Mouse (Mus musculus) heart, embryonic 13.5 days (tissue): Measurements from ENCODE around the gene Ifna9. TPM values are rescaled to one million over a fixed set of nuclear protein-coding genes. Genes with fewer than 3 reads are reported as not detected.
"Not testable (repeated sequence)": the region's sequence is repeated elsewhere in the genome, so short reads cannot be mapped to it uniquely, and the experiment has no call there.

Experiments
- ATAC-seq: fragments of 200-750 bp; cut with Nextera tagmentation; 2 replicates; pipeline ENCODE4 v1.8.0; 2017; ENCODE audit warnings: moderate TSS enrichment; ENCODE audit not compliant: insufficient number of reproducible peaks, low FRiP score, low TSS enrichment; ENCODE audit errors: extremely low read depth
- H3K27ac ChIP-seq: fragments of 300-500 bp; sonication (generic); replicated peaks from 2 replicates; pipeline ENCODE4 v1.5.1; 2015; ENCODE audit warnings: moderate library complexity, mild to moderate bottlenecking, inconsistent platforms
- H3K27me3 ChIP-seq: fragments of 300-500 bp; sonication (generic); replicated peaks from 2 replicates; pipeline ENCODE4 v1.6.1; 2015; ENCODE audit warnings: mild to moderate bottlenecking, inconsistent platforms
- H3K36me3 ChIP-seq: fragments of 300-500 bp; sonication (generic); 2 replicates; pipeline ENCODE4 v1.6.1; 2015; ENCODE audit warnings: mild to moderate bottlenecking, inconsistent platforms
- H3K4me1 ChIP-seq: fragments of 300-500 bp; sonication (generic); 2 replicates; pipeline ENCODE4 v1.6.1; 2015; ENCODE audit warnings: inconsistent platforms
- H3K4me2 ChIP-seq: fragments of 300-500 bp; sonication (generic); 2 replicates; pipeline ENCODE4 v1.6.1; 2015; ENCODE audit warnings: inconsistent platforms, mild to moderate bottlenecking, moderate library complexity
- H3K4me3 ChIP-seq: fragments of 300-500 bp; sonication (generic); 2 replicates; pipeline ENCODE4 v1.5.1; 2015; ENCODE audit warnings: moderate library complexity, mild to moderate bottlenecking, inconsistent platforms
- H3K9ac ChIP-seq: fragments of 300-500 bp; sonication (generic); 2 replicates; pipeline ENCODE4 v1.6.1; 2015; ENCODE audit warnings: inconsistent platforms, mild to moderate bottlenecking, moderate library complexity
- H3K9me3 ChIP-seq: fragments of 300-500 bp; sonication (generic); 2 replicates; pipeline ENCODE4 v1.6.1; 2016; ENCODE audit warnings: inconsistent platforms
- WGBS: fragments of 180-500 bp; shearing (Covaris S2); methylation state at CpG from one replicate; pipeline ENCODE4 v1.1.7; 2015; ENCODE audit warnings: mixed read lengths; 5-methylcytosine and 5-hydroxymethylcytosine counted together
- polyA plus RNA-seq: library from polyadenylated mRNA; unstranded; fragments of >200 nt; fragmentation: Nextera tagmentation; extraction: Ambion mirVana; gene quantifications from 2 replicates; pipeline ENCODE4 v1.2.1, GENCODE M21; 2015

Ifna9 gene
- not detected in 2 replicates for polyA plus RNA-seq

DNA sequence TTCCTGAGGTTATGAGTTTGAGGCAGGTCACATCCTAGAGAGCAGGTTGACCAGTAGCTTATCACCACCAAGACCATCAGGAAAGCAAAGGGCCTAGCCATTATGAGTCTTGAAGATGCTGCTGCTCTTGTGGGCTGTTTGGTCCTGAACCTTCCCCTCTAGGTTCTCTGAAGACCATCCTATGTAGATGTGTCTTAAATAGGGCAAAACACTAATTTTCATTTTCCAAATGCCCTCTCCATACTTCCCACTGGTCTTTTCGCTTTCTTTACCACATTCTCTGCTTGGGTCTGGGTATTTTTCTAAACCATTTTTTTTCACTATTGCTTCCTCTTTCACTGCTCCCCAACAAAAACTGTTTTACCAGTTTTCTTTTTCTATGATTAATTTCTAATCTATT is at the start of gene Ifna9:
Gene Ifna9 (minus strand): TSS at position 101 of the 400 bp plus-strand sequence.
- no peak within 1 kb of the TSS for H3K4me3 ChIP-seq
- no peaks in the 10 kb centered on the region for H3K36me3 ChIP-seq
- no peaks in the 10 kb centered on the region for H3K9me3 ChIP-seq
- 64% methylated on average over 1 of the region's 1 CpGs for WGBS
- H3K4me2 ChIP-seq: no peak within 1 kb of the TSS
- H3K4me1 ChIP-seq: no peaks in the 10 kb centered on the region
- no peak within 1 kb of the TSS for H3K9ac ChIP-seq
- no peaks in the 10 kb centered on the region for H3K27me3 ChIP-seq
- H3K27ac ChIP-seq: no peak within 1 kb of the TSS
- ATAC-seq: no peak

DNA sequence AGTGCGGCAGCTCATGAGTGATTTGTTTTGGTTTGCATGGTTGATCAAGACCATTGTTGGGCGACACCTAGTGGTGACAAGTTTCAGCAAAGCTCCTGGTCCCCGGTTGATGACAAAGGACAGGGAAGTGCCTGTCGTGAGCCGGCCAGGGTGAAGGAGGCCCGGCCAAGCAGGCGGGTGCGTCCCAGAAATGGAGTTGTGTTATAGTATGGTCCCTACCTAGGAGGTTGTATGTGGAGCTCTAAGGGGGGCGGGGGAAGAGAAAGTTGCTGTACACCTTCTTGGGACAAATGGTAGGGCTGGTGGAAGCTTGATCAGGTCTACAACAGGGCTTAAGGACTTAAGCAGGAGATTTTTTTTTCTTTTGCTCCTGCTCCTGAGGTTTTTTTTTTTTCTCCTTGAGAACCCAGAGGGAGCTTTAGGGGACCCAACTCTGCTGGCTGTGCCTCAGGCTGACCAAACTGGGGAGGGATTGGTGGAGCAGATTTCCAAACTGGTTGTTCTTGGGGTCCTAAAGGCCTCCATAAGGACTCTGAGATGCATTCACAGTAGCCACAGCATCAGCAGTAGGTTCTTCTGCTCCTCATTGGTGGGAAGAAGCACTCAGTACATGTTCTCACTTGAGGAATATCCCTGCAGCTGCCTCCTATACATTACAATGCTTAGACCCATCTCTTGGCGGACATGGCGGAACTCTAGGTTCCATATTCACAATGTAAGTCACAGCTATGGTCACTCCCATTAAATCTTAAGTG is 49.1 kb upstream of the Ifna9 start:
- H3K27ac ChIP-seq: no peak overlapping the region
- H3K9me3 ChIP-seq: no peaks in the 10 kb centered on the region
- H3K27me3 ChIP-seq: no peaks in the 10 kb centered on the region
- H3K4me1 ChIP-seq: no peaks in the 10 kb centered on the region
- WGBS: 16% methylated on average over 11 of the region's 11 CpGs
- peak overlapping the region; percentile 69 for H3K4me2 ChIP-seq
- H3K9ac ChIP-seq: peak overlapping the region; percentile 77; the same call in 1 of the 2 replicates
- no peaks in the 10 kb centered on the region for H3K36me3 ChIP-seq
- peak; percentile 73 for ATAC-seq
- H3K4me3 ChIP-seq: peak overlapping the region; percentile 60

DNA sequence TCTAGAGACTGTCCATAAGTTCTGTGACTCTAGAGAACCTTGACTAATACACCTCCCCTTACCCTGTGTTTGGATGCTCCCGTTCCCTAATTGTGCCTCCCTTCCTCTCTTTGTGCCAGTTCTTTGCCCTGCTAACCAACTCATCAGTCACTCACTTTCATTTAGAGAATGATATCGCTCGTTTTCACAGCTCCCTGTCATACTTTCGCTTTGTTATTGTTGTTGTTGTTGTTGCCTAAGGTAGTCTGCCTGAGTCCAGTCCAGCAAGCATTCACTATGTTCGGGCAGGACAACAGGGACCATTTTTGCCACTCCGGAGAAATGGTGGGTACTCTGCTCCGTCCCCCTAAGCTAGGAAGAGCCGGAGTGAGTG is 48.5 kb upstream of the Ifna9 start:
- Histone ChIP-seq H3K27me3 (no peaks in the 10 kb centered on the region), H3K4me1 (no peaks in the 10 kb centered on the region), H3K36me3 (no peaks in the 10 kb centered on the region), H3K4me3 (peak overlapping the region; percentile 60), H3K4me2 (peak overlapping the region; percentile 69), H3K9me3 (no peaks in the 10 kb centered on the region), H3K9ac (peak overlapping the region; percentile 77), H3K27ac (no peak overlapping the region)
- no peak for ATAC-seq
- 54% methylated on average over 8 of the region's 8 CpGs for WGBS

DNA sequence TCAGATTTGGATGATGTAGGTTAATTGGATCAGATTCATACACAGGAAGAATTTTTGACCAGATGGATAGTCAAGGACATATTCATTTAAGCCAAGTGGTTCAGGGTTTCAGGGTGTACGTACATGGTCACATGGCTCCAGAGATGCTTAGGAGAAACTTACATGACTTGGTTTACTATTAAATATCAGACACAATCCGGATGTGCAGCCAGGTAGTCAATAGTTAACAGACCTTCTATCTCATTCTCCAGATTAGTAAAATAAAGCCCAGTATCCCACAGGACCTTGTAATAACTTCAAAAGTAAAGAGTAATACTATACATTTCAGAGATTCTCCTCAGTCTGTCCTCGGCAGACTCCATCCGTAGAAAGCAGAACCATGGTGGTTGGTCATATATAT is 42.1 kb upstream of the Ifna9 start, which contains the start of gene C87499:
Gene C87499 (minus strand): TSS at position 101 of the 400 bp plus-strand sequence.
- Histone ChIP-seq H3K4me3 (no peak within 1 kb of the TSS), H3K27ac (no peak within 1 kb of the TSS), H3K4me1 (no peaks in the 10 kb centered on the region), H3K9me3 (no peaks in the 10 kb centered on the region), H3K36me3 (no peaks in the 10 kb centered on the region), H3K4me2 (no peak within 1 kb of the TSS), H3K27me3 (no peaks in the 10 kb centered on the region), H3K9ac (no peak within 1 kb of the TSS)
- ATAC-seq: no peak
- 78% methylated on average over 4 of the region's 4 CpGs for WGBS

DNA sequence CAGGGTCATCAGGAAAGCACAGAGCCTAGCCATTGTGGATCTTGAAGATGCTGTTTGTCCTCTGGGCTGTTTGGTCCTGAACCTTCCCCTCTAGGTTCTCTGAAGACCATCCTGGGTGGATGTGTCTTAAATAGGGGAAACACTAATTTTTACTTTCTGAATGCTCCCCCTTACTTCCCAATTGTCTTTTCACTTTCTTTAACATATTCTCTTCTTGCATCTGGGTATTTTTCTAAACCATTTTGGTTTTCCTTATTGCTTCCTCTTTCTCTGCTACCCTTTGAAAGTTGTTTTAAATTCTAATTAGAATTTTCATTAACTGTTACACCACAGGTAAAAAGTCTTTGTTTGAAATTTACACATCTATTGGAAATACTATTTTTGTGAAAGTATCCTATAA is 11.1 kb upstream of the Ifna9 start, which contains the start of gene Ifna12:
Gene Ifna12 (minus strand): TSS at position 101 of the 400 bp plus-strand sequence.
- ATAC-seq: no peak
- no peak within 1 kb of the TSS for H3K27ac ChIP-seq

DNA sequence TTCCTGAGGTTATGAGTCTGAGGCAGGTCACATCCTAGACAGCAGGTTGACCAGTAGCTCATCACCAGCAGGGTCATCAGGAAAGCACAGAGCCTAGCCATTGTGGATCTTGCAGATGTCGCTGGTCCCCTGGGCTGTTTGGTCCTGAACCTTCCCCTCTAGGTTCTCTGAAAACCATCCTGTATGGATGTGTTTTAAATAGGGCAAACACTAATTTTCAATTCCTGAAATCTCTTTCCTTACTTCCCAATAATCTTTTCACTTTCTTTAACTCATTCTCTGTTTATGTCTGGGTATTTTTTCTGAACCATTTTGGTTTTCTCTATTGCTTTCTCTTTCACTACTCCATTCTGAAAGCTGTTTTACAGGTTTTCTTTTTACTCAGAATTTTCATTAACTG is 20.5 kb downstream of the Ifna9 start, which contains the start of gene Ifna14:
Gene Ifna14 (minus strand): TSS at position 101 of the 400 bp plus-strand sequence.
- no peak within 1 kb of the TSS for H3K4me2 ChIP-seq
- 67% methylated on average over 1 of the region's 1 CpGs for WGBS
- no peaks in the 10 kb centered on the region for H3K4me1 ChIP-seq

More for the DNA sequence above, 11.1 kb upstream of the Ifna9 start, which contains the start of gene Ifna12:
- Histone ChIP-seq H3K27me3 (no peaks in the 10 kb centered on the region), H3K4me1 (no peaks in the 10 kb centered on the region), H3K4me2 (no peak within 1 kb of the TSS), H3K36me3 (no peaks in the 10 kb centered on the region), H3K9ac (no peak within 1 kb of the TSS), H3K4me3 (no peak within 1 kb of the TSS), H3K9me3 (no peaks in the 10 kb centered on the region)

DNA sequence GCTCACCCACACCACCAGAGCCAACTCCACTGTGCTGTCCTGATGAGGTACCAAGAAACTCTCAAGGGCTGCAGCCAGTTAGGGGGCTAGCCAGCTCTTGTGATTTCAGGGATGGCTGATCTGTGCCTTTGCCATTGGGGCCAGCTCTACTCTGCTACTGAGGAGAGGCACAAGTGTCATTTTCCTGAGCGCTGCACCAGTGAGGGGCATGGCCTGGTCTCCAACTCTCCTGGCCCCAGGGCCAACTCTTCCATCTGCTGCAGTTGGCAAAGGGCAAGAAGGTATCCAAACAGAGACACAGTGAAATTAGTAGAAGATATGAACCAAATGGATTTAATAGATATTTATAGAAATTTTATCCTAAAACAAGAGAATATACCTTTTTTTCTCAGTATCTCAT is 30.4 kb downstream of the Ifna9 start:
- Histone ChIP-seq H3K36me3 (no peaks in the 10 kb centered on the region), H3K27me3 (no peaks in the 10 kb centered on the region), H3K9me3 (no peaks in the 10 kb centered on the region), H3K4me1 (no peaks in the 10 kb centered on the region), H3K4me2 (no peak overlapping the region), H3K4me3 (no peak overlapping the region), H3K9ac (no peak overlapping the region), H3K27ac (no peak overlapping the region)
- ATAC-seq: no peak
- 88% methylated on average over 1 of the region's 1 CpGs for WGBS

More for the DNA sequence above, 20.5 kb downstream of the Ifna9 start, which contains the start of gene Ifna14:
- Histone ChIP-seq H3K4me3 (no peak within 1 kb of the TSS), H3K9me3 (no peaks in the 10 kb centered on the region), H3K27ac (no peak within 1 kb of the TSS), H3K36me3 (no peaks in the 10 kb centered on the region), H3K27me3 (no peaks in the 10 kb centered on the region), H3K9ac (no peak within 1 kb of the TSS)
- no peak for ATAC-seq

DNA sequence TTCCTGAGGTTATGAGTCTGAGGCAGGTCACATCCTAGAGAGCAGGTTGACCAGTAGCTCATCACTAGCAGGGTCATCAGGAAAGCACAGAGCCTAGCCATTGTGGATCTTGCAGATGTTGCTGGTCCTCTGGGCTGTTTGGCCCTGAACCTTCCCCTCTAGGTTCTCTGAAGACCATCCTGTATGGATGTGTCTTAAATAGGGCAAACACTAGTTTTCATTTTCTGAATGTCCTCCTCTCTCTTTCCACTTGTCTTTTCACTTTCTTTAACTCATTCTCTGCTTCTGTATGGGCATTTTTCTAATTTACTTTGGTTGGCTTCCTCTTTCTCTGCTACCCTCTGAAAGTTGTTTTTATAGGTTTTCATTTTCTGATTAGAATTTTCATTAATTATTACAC is 34.0 kb downstream of the Ifna9 start, which contains the start of gene Ifna15:
Gene Ifna15 (minus strand): TSS at position 101 of the 400 bp plus-strand sequence.
- not testable (repeated sequence) for H3K36me3 ChIP-seq, H3K9me3 ChIP-seq, H3K4me3 ChIP-seq, H3K27me3 ChIP-seq, H3K9ac ChIP-seq, H3K4me2 ChIP-seq, ATAC-seq, H3K27ac ChIP-seq, H3K4me1 ChIP-seq

DNA sequence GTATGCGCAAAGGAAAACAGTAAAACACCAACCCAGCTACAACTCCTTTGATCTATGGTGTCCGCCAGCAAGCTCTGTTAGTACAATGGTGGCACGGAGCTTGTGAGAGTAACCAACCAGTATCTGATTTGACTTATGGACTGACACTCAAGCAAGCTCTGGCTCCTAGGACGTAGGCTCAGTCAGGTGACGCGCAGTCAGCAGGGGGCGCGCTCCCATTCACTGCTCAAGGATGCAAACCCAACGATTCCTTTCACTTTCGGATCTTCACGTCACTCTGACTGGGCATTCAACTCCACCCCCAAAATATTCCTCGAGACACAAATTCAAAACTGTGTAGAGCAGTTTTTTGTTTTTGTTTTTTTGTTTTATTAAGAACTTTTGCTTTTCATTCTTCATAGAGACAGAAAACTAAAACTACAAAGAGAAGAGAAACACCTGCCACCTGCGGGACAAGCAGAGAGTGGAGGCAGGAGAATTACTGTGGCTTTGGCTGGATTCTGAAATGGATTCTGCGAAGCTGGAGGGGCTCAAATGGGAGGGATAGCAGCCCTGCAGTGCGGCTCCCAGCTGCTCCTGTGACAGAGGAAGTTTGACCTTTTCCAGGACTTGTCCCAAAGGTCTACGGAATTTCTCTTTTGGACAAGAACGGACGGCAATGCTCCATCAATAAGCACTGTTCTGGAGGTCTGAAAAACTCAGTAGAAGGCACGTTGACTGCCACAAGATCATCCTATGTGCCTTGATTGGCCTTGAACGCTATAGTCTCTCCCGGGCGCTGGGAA is 41.8 kb downstream of the Ifna9 start:
- H3K9ac ChIP-seq: peak overlapping the region; percentile 74
- no peak for ATAC-seq
- H3K9me3 ChIP-seq: no peaks in the 10 kb centered on the region
- peak overlapping the region; percentile 82 for H3K4me2 ChIP-seq
- H3K4me1 ChIP-seq: peaks cover 10% of the 10 kb centered on the region
- 28% methylated on average over 22 of the region's 22 CpGs for WGBS
- H3K27me3 ChIP-seq: no peaks in the 10 kb centered on the region
- H3K36me3 ChIP-seq: no peaks in the 10 kb centered on the region
- peak overlapping the region; percentile 54 for H3K4me3 ChIP-seq
- no peak overlapping the region for H3K27ac ChIP-seq

DNA sequence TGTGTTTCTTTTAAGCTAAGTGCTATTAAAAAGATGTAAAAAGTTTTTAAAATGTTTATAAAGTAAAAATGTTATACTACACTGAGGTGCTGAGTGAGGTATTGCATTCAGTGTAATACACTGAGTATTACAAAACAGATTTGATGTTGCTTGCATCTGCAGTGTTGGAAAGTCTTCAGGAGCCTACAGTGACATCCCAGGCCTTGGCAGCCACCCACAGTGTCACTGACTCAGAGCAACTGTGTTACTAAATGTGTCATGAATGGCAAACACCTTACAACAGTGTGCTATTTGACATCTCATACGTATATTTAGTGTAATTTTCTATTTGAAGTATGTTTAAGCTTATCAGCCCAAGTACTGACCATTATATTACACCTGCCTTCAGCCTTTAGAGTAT is 44.2 kb downstream of the Ifna9 start:
- WGBS: 73% methylated on average over 1 of the region's 1 CpGs
- H3K27me3 ChIP-seq: no peaks in the 10 kb centered on the region
- H3K36me3 ChIP-seq: no peaks in the 10 kb centered on the region
- peaks cover 7% of the 10 kb centered on the region; the same call in 1 of the 2 replicates for H3K4me1 ChIP-seq
- no peak overlapping the region for H3K27ac ChIP-seq
- no peaks in the 10 kb centered on the region for H3K9me3 ChIP-seq
- H3K4me3 ChIP-seq: no peak overlapping the region
- H3K4me2 ChIP-seq: no peak overlapping the region
- ATAC-seq: no peak
- no peak overlapping the region for H3K9ac ChIP-seq

DNA sequence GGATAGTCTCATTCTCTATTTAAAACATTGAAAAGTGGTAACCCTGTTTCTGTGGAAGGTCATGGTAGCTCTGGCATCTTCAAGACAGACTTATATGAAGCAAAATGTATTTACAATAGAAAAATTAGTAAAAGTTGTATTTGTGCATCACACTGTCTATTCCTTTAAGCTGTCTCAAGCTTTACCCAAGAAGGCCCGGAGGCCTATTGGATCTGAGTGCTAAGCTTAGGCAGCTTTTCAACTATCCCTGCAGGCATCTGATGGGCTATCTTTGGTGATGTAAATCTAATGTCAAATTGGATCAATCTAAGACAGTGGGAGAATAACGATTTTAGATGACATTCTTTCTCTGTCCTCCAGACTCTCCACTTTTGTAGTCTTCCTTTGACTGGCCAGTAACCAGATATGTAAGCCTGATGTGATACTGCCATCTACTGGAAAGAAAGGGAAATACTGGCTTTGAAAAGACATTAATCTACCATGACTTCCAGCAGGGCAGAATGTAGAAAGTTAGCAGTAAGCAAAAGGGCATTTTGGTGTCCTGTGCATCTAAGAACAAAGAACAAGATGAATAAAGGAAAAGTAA is 48.4 kb downstream of the Ifna9 start:
- no peak overlapping the region for H3K9ac ChIP-seq
- no peaks in the 10 kb centered on the region for H3K4me1 ChIP-seq
- no peak overlapping the region for H3K4me3 ChIP-seq
- H3K36me3 ChIP-seq: no peaks in the 10 kb centered on the region
- H3K27ac ChIP-seq: no peak overlapping the region
- no peak for ATAC-seq
- H3K4me2 ChIP-seq: no peak overlapping the region
- no peaks in the 10 kb centered on the region for H3K27me3 ChIP-seq
- 44% methylated on average over 2 of the region's 2 CpGs for WGBS
- H3K9me3 ChIP-seq: no peaks in the 10 kb centered on the region
